Mouse (Mus musculus) midbrain, embryonic 12.5 days (tissue): ENCODE measurements around the gene Fam92b. TPM values are rescaled to one million over a fixed set of nuclear protein-coding genes. Genes with fewer than 3 reads are reported as not detected.

Experiments
- ATAC-seq: fragments of 200-750 bp; cut with Nextera tagmentation; 2 replicates; pipeline ENCODE4 v1.8.0; 2017; ENCODE audit warnings: low read depth, moderate TSS enrichment, moderate library complexity; ENCODE audit not compliant: low FRiP score
- H3K27ac ChIP-seq: fragments of 300-500 bp; sonication (generic); replicated peaks from 2 replicates; pipeline ENCODE4 v1.5.1; 2016; ENCODE audit warnings: mild to moderate bottlenecking
- H3K27me3 ChIP-seq: fragments of 300-500 bp; sonication (generic); 2 replicates; pipeline ENCODE4 v1.6.1; 2016; ENCODE audit warnings: mild to moderate bottlenecking
- H3K36me3 ChIP-seq: fragments of 300-500 bp; sonication (generic); 2 replicates; pipeline ENCODE4 v1.6.1; 2016
- H3K4me1 ChIP-seq: fragments of 300-500 bp; sonication (generic); 2 replicates; pipeline ENCODE4 v1.6.1; 2016
- H3K4me2 ChIP-seq: fragments of 300-500 bp; sonication (generic); replicated peaks from 2 replicates; pipeline ENCODE4 v1.6.1; 2016; ENCODE audit warnings: mild to moderate bottlenecking, moderate library complexity
- H3K4me3 ChIP-seq: fragments of 300-500 bp; sonication (generic); 2 replicates; pipeline ENCODE4 v1.5.1; 2016; ENCODE audit warnings: mild to moderate bottlenecking
- H3K9ac ChIP-seq: fragments of 300-500 bp; sonication (generic); replicated peaks from 2 replicates; pipeline ENCODE4 v1.6.1; 2016; ENCODE audit warnings: mild to moderate bottlenecking, moderate library complexity
- H3K9me3 ChIP-seq: fragments of 300-500 bp; sonication (generic); 2 replicates; pipeline ENCODE4 v1.6.1; 2016; ENCODE audit warnings: mild to moderate bottlenecking
- WGBS: fragments of 180-500 bp; shearing (Covaris S2); methylation state at CpG from one replicate; pipeline ENCODE4 v1.1.7; 2016; 5-methylcytosine and 5-hydroxymethylcytosine counted together
- polyA plus RNA-seq: library from polyadenylated mRNA; unstranded; fragments of >200 nt; fragmentation: Nextera tagmentation; extraction: Ambion mirVana; gene quantifications from 2 replicates; pipeline ENCODE4 v1.2.1, GENCODE M21; 2016

Fam92b gene
- polyA plus RNA-seq, 1 experiment from 2014 or later, result 1.3 TPM

DNA sequence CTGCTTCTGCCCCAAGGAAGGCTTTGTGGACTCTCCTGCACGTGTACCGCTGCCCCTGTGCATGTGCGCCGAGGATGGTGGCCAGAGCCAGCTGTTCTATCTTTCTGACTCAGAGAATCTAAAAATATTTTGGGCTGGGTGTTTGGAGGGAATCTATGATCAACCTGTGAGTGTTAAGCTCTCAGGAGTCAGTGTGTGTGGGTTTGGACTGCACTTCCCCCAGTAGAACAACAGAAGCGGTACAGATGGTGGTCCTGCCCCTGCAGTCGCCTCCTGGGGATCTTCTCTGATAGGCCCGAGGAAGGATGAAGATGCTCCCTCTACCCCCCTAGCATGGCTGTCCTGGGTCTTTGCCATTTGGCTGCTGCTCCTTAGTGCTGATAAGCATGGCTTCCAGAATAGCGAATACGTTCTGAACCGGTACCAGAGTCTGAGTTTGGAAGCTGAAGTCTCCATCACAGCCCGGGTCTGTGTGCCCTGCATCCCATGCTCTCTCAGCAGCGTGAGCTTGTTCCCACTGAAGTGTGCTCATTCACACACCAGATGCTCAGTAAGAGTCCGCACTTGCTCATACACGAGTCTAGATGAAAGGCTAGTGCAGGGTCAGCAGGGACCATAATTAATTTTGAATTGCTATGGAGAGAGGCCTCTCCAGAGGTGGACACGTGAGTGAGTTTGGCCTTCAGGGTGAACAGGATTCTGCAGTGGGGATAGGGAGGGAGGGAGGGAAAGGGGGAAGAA, 33.2 kb downstream of the Fam92b start:
- ATAC-seq, result peak; percentile 65
- no peaks in the 10 kb centered on the region for H3K27me3 ChIP-seq
- no peaks in the 10 kb centered on the region for H3K36me3 ChIP-seq
- H3K27ac ChIP-seq, result peak overlapping the region; percentile 78
- 62% methylated on average over 15 of the region's 15 CpGs for WGBS
- H3K4me1 ChIP-seq, result peaks cover 31% of the 10 kb centered on the region
- no peaks in the 10 kb centered on the region for H3K9me3 ChIP-seq
- no peak overlapping the region for H3K4me2 ChIP-seq
- H3K9ac ChIP-seq, result no peak overlapping the region
- H3K4me3 ChIP-seq, result no peak overlapping the region

- Histone ChIP-seq H3K27ac (no peak overlapping the region), H3K36me3 (no peaks in the 10 kb centered on the region), H3K4me1 (peaks cover 39% of the 10 kb centered on the region), H3K9me3 (no peaks in the 10 kb centered on the region), H3K4me2 (no peak overlapping the region), H3K27me3 (0 out of 2 replicates have a peak, but pooled peaks cover 5% of the 10 kb centered on the region), H3K9ac (no peak overlapping the region), H3K4me3 (no peak overlapping the region)
- 83% methylated on average over 3 of the region's 3 CpGs for WGBS
- ATAC-seq, result no peak
These were observed 36.5 kb downstream of the Fam92b start for GRCm38 (mm10) chr8:120140769-120141168.

- Histone ChIP-seq H3K27me3 (0 out of 2 replicates have a peak, but pooled peaks cover 5% of the 10 kb centered on the region), H3K4me2 (no peak overlapping the region), H3K4me1 (peaks cover 25% of the 10 kb centered on the region), H3K9ac (no peak overlapping the region), H3K36me3 (no peaks in the 10 kb centered on the region), H3K27ac (no peak overlapping the region), H3K4me3 (no peak overlapping the region), H3K9me3 (no peaks in the 10 kb centered on the region)
- ATAC-seq, result no peak
- WGBS, result 92% methylated on average over 2 of the region's 2 CpGs
These were observed 38.3 kb downstream of the Fam92b start for GRCm38 (mm10) chr8:120138958-120139357.

DNA sequence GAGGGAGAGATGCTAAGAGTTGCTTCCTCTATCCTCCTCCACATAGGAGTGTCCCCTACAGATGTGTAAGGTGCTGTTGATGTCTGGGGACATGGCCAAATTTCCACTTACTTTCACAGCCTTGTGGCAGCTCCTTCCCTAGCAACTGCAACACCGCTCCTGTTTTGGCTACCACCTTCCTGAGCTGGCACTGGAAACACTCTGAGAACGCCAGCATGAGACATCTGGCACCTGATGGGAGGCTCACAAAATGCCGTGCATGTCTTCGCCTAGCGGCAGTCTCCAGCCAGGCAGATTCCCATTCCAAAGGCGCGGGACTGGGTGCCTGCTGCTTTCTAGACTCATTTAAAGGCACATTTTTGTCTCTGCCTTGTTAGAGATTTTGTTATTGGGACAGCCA, 40.6 kb downstream of the Fam92b start:
- H3K27ac ChIP-seq, result no peak overlapping the region
- WGBS, result 60% methylated on average over 7 of the region's 7 CpGs
- ATAC-seq, result no peak
- H3K4me3 ChIP-seq, result no peak overlapping the region
- peaks cover 15% of the 10 kb centered on the region for H3K4me1 ChIP-seq
- no peaks in the 10 kb centered on the region for H3K9me3 ChIP-seq
- H3K36me3 ChIP-seq, result no peaks in the 10 kb centered on the region
- H3K4me2 ChIP-seq, result no peak overlapping the region
- no peak overlapping the region for H3K9ac ChIP-seq
- H3K27me3 ChIP-seq, result 0 out of 2 replicates have a peak, but pooled peaks cover 5% of the 10 kb centered on the region

DNA sequence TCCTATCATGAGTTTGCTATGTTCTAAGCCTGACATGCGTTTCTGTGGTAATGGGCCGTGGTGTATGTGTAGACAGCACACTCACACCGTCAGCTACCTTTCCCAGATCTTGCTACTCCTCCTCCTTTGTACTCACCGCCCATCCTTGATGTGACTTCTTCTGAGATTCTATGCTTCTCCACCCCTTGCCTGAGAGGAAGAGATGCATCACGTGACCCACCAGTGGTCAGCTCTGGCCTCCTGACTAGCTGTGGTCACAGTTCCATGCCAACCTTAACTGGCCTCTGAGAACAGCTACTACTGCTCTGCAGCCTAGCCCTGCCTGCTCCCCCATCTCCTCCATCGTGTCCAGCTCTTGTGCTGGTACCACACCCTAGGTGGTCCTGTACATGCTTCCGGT, 41.6 kb downstream of the Fam92b start:
- H3K4me2 ChIP-seq, result no peak overlapping the region
- peaks cover 9% of the 10 kb centered on the region for H3K4me1 ChIP-seq
- H3K36me3 ChIP-seq, result no peaks in the 10 kb centered on the region
- no peak for ATAC-seq
- H3K9me3 ChIP-seq, result no peaks in the 10 kb centered on the region
- 0 out of 2 replicates have a peak, but pooled peaks cover 5% of the 10 kb centered on the region for H3K27me3 ChIP-seq
- H3K9ac ChIP-seq, result no peak overlapping the region
- WGBS, result 89% methylated on average over 7 of the region's 7 CpGs
- H3K4me3 ChIP-seq, result no peak overlapping the region
- no peak overlapping the region for H3K27ac ChIP-seq

DNA sequence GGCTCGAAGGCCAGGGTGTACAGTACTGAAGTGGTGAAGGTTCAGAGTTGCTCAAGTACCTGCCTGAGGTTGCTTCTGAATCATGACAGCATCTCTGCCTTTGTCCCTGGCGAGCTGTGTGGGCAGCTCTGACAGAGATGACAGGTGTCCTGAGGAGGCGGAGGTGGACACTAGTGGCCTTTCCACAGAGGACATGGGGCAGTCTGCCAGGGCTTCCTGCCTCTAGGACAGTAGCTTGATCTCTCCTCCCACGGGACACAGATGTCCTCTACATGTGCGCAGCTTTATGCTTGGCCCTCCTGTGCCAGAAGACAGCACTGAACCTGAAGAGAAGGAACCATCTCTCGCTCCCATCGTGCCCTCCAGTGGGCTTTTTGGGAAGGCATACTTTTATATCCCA, 44.1 kb downstream of the Fam92b start:
- WGBS, result 87% methylated on average over 7 of the region's 7 CpGs
- no peak overlapping the region for H3K9ac ChIP-seq

GRCm38 (mm10) chr8:120131158-120131557, 46.1 kb downstream of the Fam92b start:
- Histone ChIP-seq H3K27ac (no peak overlapping the region), H3K9me3 (no peaks in the 10 kb centered on the region), H3K36me3 (no peaks in the 10 kb centered on the region), H3K4me2 (no peak overlapping the region), H3K4me3 (no peak overlapping the region), H3K9ac (no peak overlapping the region), H3K4me1 (peaks cover 28% of the 10 kb centered on the region), H3K27me3 (0 out of 2 replicates have a peak, but pooled peaks cover 10% of the 10 kb centered on the region)
- no peak for ATAC-seq
- 86% methylated on average over 8 of the region's 8 CpGs for WGBS

More for the DNA sequence above, 44.1 kb downstream of the Fam92b start:
- H3K4me1 ChIP-seq, result peaks cover 18% of the 10 kb centered on the region
- no peak overlapping the region for H3K27ac ChIP-seq
- H3K4me2 ChIP-seq, result no peak overlapping the region
- H3K27me3 ChIP-seq, result 0 out of 2 replicates have a peak, but pooled peaks cover under 1% of the 10 kb centered on the region
- no peaks in the 10 kb centered on the region for H3K9me3 ChIP-seq
- no peaks in the 10 kb centered on the region for H3K36me3 ChIP-seq
- H3K4me3 ChIP-seq, result no peak overlapping the region
- no peak for ATAC-seq

DNA sequence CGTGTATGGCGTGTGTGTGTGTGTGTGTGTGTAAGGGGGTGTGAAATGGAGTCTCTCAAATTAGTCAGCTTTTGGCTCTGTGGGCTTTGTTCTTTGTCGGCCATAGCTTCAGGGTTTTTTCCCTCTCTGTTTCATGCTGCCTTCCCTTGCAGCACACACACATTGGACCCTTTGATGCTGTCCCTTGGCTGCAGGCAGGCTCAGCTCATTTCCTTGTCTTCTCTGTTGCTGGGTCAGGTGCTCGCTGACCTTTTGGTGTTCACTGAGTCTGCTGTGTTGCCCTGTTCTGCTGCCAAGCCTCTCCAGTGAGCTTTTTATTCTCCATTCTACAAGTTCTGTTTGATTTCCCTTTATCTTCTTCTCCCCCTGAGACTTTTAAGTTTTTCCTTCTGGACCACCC, 47.7 kb downstream of the Fam92b start:
- Histone ChIP-seq H3K9me3 (no peaks in the 10 kb centered on the region), H3K4me2 (no peak overlapping the region), H3K27ac (peak overlapping the region; percentile 42; the same call in 1 of the 2 replicates), H3K27me3 (0 out of 2 replicates have a peak, but pooled peaks cover 10% of the 10 kb centered on the region), H3K36me3 (no peaks in the 10 kb centered on the region), H3K9ac (no peak overlapping the region), H3K4me3 (no peak overlapping the region), H3K4me1 (peaks cover 40% of the 10 kb centered on the region)
- ATAC-seq, result no peak
- 37% methylated on average over 4 of the region's 4 CpGs for WGBS

DNA sequence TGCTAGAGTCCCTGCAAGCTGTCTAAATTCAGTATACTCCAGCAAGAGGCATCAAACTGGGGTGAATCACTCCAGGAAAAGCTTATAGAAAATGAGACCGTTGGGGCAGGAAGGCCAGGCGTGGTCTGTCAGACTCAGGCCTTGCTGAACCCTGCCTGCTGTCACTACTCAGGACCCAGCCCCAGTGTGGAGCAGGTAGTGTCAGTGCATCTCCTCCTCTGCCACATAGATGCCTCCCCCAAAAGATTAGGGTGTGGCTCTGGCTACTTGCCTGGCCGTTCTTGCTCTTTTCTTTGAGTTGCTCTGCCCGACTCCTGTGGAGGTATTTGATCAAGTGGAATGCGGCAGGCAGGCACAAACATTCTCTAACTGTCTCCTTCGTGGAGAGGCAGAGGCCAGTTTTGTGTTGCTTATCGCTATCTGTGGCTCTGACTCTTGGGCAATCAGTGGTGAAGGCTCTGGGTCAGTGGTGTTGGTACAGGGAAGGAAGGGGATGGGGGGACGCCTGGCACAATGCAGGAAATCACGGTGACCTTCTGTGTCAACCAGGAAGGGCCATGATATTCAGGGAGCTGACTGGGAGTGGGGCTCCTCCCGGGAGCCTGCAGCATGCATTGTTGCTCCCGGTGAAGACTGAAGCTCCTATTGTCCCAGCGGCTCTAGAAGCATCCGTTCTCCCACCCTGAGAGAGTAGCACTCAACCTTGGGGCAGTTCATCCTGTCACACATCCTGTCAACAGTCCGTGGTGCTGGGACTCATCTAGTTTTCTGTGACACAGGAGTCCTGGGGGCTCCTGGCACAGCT, 50.7 kb downstream of the Fam92b start:
- Histone ChIP-seq H3K27ac (peak overlapping the region; percentile 43), H3K9me3 (no peaks in the 10 kb centered on the region), H3K4me2 (0 out of 2 replicates have a peak overlapping the region, but pooled peaks have one; percentile 5), H3K4me1 (peaks cover 46% of the 10 kb centered on the region), H3K4me3 (no peak overlapping the region), H3K27me3 (peaks cover 13% of the 10 kb centered on the region; the same call in 1 of the 2 replicates), H3K36me3 (no peaks in the 10 kb centered on the region), H3K9ac (0 out of 2 replicates have a peak overlapping the region, but pooled peaks have one; percentile 6)
- no peak for ATAC-seq
- whole genome bisulfite sequencing, result 26% methylated on average over 14 of the region's 14 CpGs

DNA sequence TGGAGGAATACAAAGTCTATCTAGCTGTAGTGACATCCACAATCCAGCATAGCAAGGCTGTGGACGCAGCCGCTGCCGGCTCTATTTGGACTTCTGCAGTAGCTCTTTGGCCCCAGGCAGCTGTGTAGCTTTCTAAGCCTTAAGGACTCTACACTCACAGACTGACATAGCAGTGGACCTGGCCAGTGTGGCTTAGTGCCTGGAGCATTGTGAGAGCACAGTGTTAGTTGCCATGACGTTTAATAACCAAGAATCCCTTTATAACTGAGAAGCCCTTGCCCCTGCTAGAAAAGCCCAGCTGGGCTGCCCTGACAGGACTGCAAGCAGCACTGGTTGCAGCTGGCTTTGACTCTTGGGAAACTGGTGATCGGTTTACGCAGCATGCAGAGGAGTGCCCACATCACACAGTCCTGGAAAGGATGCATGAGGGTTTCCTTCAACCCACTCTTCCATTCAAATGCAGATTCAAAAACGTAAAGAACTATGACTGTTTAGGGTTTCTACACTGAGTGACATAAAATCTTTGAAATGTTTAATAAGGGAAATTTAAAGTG, 52.4 kb downstream of the Fam92b start:
- 32% methylated on average over 7 of the region's 7 CpGs for WGBS
- Histone ChIP-seq H3K36me3 (no peaks in the 10 kb centered on the region), H3K27ac (peak overlapping the region; percentile 31), H3K4me3 (no peak overlapping the region), H3K4me1 (peaks cover 49% of the 10 kb centered on the region), H3K9ac (no peak overlapping the region), H3K27me3 (peaks cover 13% of the 10 kb centered on the region), H3K4me2 (no peak overlapping the region), H3K9me3 (no peaks in the 10 kb centered on the region)
- ATAC-seq, result peak; percentile 63

DNA sequence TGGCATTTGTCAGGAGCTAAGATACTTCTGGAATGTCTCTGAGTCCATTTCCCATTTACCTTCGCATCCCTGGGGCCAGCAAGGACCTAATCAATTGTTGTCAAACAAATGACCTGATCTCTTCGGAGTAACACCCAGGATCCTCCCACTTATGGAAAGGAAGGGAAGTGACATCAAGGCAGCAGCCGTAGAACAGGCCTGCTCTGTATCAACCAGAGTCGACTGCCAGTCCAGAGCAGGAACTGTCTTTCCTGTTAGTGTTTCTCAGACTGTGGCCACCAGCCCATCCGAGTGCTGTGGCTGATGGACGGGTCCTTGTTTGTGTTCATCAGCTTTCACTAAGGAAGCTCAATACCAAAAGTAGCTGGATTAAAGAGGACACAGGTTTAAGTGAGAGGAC, 53.0 kb downstream of the Fam92b start:
- H3K4me1 ChIP-seq, result peaks cover 47% of the 10 kb centered on the region

DNA sequence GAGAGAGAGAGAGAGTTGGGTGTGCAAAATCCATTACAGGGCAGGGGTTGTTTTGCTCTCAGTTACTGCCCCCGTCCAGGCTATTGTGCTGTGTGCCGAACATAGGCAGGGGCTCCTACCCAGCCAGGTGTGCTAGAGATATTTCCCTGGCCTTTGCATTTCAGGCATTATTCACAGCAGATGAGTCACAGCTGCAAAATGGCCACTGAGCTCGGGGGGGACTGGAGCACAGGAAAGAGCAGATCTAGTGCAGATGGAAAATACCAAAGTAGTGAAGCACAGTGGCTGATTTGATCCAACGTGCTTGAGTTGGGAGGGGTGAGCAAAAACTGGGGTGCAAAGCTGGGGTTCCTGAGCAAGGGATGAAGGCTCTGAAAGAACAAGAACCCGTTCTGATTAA, 56.3 kb downstream of the Fam92b start:
- 67% methylated on average over 5 of the region's 5 CpGs for WGBS
- no peaks in the 10 kb centered on the region for H3K9me3 ChIP-seq
- ATAC-seq, result no peak
- H3K4me1 ChIP-seq, result peaks cover 29% of the 10 kb centered on the region
- H3K27me3 ChIP-seq, result peaks cover 19% of the 10 kb centered on the region
- no peak overlapping the region for H3K9ac ChIP-seq
- no peak overlapping the region for H3K27ac ChIP-seq
- H3K4me3 ChIP-seq, result no peak overlapping the region
- no peaks in the 10 kb centered on the region for H3K36me3 ChIP-seq
- H3K4me2 ChIP-seq, result no peak overlapping the region

More for the DNA sequence above, 53.0 kb downstream of the Fam92b start:
- no peak overlapping the region for H3K4me3 ChIP-seq
- WGBS, result 60% methylated on average over 6 of the region's 6 CpGs
- H3K9ac ChIP-seq, result no peak overlapping the region
- no peaks in the 10 kb centered on the region for H3K9me3 ChIP-seq
- no peak overlapping the region for H3K4me2 ChIP-seq
- no peaks in the 10 kb centered on the region for H3K36me3 ChIP-seq
- no peak for ATAC-seq
- H3K27me3 ChIP-seq, result peaks cover 13% of the 10 kb centered on the region
- H3K27ac ChIP-seq, result peak overlapping the region; percentile 31
